In the genomic region with DNA sequence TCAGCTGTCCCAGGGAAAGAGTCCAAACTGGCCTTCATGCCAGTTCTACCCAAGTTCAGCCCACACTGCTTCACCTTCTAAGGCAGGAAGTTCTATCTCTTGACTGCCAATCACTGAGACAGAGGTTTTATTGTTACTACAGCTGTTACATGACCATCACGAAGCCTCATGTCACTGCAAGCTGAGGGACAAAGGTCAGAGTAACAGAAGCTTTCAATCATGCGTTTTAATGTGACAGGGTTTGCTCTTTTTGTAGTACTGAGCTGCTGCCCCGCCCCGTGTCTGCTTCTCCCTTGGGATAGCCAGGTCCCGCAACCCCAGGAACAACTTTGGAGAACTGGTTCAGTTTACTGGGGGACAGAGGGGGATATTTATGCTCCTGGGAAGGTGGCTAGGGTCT, we compare ENCODE assay signal across 17 mouse cellular contexts. TPM values are rescaled to one million over a fixed set of nuclear protein-coding genes. Genes with fewer than 3 reads are reported as not detected.
"Had no signal": no experiment of that assay in that cellular context is flagged by ENCODE, and none has a peak within 500 bp of the region (broad histone marks: within the 10 kb centered on the region; RNA-seq: fewer than 3 reads in every experiment).

No protein-coding gene starts in this region.

- H3K27me3 ChIP-seq: kidney, embryonic 15.5 days; limb, embryonic 13.5 days; liver, embryonic 13.5 days; neural tube, embryonic 15.5 days had no signal

- H3K4me2 ChIP-seq: kidney, embryonic 15.5 days; limb, embryonic 13.5 days; liver, embryonic 13.5 days; neural tube, embryonic 15.5 days had no signal

- DNase-seq: kidney, postnatal 4 days; left cerebral cortex, postnatal 4 days; liver, embryonic 13.5 days; lung, adult 18-20 months; midbrain, embryonic 14.5 days; right cerebral cortex, adult 18-20 months; spleen, adult 18-20 months; thymus, adult 18-20 months; thymus, postnatal 14 days had no signal

- H3K9me3 ChIP-seq: kidney, embryonic 15.5 days; limb, embryonic 13.5 days; liver, embryonic 13.5 days; neural tube, embryonic 15.5 days had no signal

- H3K4me3 ChIP-seq: kidney, embryonic 15.5 days; layer of hippocampus, adult 2 months; limb, embryonic 13.5 days; liver, embryonic 13.5 days; myocyte; neural tube, embryonic 15.5 days had no signal

- H3K9ac ChIP-seq: kidney, embryonic 15.5 days; limb, embryonic 13.5 days; liver, embryonic 13.5 days; neural tube, embryonic 15.5 days had no signal

- H3K36me3 ChIP-seq: kidney, embryonic 15.5 days; limb, embryonic 13.5 days; liver, embryonic 13.5 days; neural tube, embryonic 15.5 days had no signal

- H3K27ac ChIP-seq: kidney, embryonic 15.5 days; layer of hippocampus, adult 2 months; limb, embryonic 13.5 days; liver, embryonic 13.5 days; neural tube, embryonic 15.5 days had no signal

- H3K4me1 ChIP-seq: kidney, embryonic 15.5 days; limb, embryonic 13.5 days; neural tube, embryonic 15.5 days had no signal

RNA-seq across cellular contexts. Expression of a gene that starts 21.4 kb away (rescaled TPM):
- total RNA-seq: layer of hippocampus, adult 2 months; layer of hippocampus, postnatal 14 days; left cerebral cortex, postnatal 10 days had no signal
- polyA plus RNA-seq: kidney, embryonic 15.5 days; lung, embryonic 16.5 days; midbrain, embryonic 14.5 days; neural tube, embryonic 15.5 days had no signal
